Mouse (Mus musculus): ENCODE measurements around the gene Syt1.

DNA sequence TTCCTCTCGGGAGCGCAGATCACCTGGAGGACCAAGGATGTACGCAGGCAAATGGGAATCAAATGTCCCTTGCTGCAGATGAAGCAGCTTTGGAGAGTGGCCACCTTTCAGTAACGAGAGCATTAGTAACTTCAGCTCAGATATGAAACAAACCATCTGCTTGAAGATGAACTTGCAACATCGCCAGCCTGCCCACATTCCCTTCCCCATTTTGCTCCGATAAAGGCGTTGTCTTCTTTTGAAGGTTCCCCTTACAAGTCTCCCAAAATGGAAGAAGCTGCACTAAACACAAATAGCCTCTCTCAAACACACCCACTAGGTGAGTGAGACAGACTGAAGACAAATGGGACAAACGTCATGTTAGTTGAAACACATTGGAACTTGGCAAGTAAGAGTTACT lies 559.3 kb downstream of the Syt1 start:
- no peak for TF ChIP-seq CTCF (IDR thresholded peaks at IDR 0.05; ENCODE audit: control insufficient read depth, insufficient read depth, insufficient replicate concordance, low read depth, low read length)
- no peak for TF ChIP-seq POLR2A (IDR thresholded peaks at IDR 0.05; ENCODE audit: control insufficient read depth, low read depth, low read length)

Measured in testis, adult 2 months (tissue).